Mouse (Mus musculus) right cerebral cortex, postnatal 36 days (tissue): Measurements from ENCODE around the gene Bptf.
"Not testable (repeated sequence)": the region's sequence is repeated elsewhere in the genome, so short reads cannot be mapped to it uniquely, and the experiment has no call there.

ENCODE experiments used
- DNase-seq, 2 experiments: peaks; one replicate each; pipeline ENCODE4 v3.0.0; 2022; ENCODE audit warnings: low spot score in 2 of 2, mixed read lengths in 1 of 2

Bptf gene

DNA sequence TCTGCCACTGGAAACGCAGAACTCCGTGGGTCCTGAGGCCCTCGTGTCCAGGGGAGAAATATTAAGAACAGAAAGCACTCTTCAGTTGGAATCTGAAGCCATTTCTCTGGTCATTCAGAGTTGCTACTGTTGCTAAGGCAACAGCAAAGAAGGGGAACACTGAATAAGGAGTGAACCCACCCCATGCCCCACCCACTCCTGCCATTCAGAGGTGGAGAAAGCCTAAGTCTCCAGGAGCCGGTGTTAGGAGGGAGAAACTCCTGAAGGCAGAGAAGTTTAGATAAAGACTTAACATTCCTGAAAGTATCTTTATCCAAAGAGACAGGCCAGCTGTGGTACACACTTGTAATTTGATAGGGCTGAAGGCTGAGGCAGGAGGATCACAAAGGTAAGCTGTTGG, 112.6 kb downstream of the Bptf start:
- DNase-seq, result no peak

GRCm38 (mm10) chr11:107018606-107019005, 113.3 kb downstream of the Bptf start:
- no peak for DNase-seq

DNA sequence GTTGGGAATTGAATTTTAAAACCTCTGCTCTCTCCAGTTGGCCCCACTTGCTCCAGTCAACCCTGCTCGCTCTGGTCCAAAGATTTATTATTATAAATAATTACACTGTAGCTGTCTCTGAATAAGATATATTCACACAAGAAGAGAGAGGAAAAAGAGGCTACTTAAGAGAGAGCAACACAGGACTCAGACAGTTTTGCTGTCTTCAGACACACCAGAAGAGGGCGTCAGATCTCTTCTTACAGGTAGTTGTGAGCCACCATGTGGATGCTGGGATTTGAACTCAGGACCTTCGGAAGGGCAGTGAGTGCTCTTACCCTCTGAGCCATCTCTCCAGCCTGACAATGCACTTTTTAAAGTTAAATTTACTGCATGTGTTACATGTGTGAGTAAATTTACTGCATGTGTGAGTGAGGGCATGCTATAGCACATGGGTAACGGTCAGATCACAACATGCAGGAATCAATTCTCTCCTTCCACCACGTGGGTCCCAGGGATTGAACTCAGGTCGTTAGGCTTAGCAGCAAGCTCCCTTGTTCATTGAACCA, 114.5 kb downstream of the Bptf start:
- no peak for DNase-seq

DNA sequence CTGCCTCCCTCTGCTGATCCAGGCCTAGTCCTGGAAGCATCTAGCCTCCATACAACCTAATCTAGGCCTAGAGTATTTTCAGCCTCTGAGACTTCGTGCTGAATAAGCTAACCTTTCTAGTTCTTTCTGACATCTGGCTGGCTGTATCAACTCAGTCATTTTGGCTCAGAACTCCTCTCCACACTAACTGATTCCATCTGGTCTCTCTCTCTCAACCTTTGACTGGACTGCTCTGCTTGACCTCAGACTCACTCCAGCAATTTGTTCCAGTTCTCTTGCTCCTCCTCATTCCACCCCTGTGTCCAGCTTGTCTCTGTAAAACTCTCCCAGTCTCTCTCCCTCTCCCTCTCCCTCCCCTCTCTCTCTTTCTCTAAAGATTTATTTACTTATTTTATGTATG, 115.0 kb downstream of the Bptf start:
- DNase-seq, result no peak

GRCm38 (mm10) chr11:107015535-107016187, 116.3 kb downstream of the Bptf start:
- not testable (repeated sequence) for DNase-seq

GRCm38 (mm10) chr11:107014597-107015309, 117.2 kb downstream of the Bptf start:
- DNase-seq, result no peak

DNA sequence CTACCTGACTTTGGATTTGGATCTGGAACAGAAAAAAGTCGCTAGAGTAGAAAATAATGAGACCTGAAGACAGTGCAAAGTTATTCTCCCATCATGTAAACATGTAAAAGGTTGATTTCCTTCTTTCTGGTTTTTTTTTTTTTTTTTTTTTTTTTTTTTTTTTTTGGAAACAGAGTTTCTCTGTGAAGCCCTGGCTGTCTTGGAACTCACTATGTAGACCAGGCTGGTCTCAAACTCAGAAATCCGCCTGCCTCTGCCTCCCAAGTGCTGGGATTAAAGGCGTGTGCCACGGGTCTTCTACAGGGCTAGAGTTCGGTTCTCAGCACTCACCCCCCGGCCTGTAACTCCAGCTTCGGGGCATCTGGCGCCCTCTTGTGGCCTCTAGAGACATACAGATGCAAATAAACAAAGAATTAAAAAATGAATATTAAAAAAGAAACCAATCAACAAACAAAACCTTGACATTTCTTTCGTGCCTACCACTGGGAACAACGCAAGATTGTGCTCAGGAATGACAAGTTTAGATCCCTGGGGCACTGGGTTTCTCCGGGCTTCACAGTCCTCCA, 117.8 kb downstream of the Bptf start:
- DNase-seq, result no peak

- DNase-seq, result peak; percentile 97
These were observed 119.5 kb downstream of the Bptf start for GRCm38 (mm10) chr11:107012324-107013017.

- no peak for DNase-seq
These were observed 120.1 kb downstream of the Bptf start for GRCm38 (mm10) chr11:107011669-107012323.

DNA sequence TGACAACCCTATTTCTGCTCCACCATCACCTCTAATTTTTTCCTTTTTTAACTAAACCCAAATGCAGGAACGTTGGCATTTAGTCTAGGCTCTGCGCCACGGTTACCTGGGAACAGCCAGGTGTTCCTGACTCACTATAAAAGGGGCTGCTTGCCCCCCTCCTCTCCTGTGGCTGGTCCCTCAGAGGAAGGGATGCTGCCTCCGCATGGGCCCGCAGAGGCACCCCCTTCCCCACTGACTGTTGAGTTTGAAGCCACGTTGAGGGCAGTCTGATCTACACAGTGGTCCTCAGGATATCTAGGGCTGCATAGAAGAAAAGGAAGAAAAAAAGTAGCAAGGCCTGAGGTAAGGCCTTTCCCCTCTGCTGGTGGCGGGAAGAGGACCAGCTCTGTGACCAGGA, 120.8 kb downstream of the Bptf start:
- no peak for DNase-seq

DNA sequence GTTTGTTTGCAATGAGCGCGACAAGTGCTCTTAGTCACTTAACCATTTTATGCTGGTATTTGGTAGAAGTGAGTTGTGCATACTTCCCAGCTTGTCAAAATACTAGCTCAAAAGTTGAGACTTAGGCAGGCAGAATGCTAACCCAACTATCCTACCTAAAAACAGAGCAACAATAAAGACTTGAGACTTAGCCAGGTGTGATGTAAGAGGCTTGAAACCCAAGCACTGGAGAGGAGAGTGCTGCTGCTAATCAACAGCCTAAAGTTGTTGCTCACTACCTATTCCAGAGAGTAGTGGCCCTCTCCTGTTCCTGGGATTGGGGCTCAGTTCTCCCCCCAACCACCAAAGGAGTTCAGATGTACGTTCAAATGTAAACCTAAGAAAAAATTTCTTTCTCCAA, 121.5 kb downstream of the Bptf start:
- no peak for DNase-seq

GRCm38 (mm10) chr11:107005538-107005937, 126.4 kb downstream of the Bptf start:
- no peak for DNase-seq

- no peak for DNase-seq
These were observed 129.9 kb downstream of the Bptf start for GRCm38 (mm10) chr11:107001760-107002675.

DNA sequence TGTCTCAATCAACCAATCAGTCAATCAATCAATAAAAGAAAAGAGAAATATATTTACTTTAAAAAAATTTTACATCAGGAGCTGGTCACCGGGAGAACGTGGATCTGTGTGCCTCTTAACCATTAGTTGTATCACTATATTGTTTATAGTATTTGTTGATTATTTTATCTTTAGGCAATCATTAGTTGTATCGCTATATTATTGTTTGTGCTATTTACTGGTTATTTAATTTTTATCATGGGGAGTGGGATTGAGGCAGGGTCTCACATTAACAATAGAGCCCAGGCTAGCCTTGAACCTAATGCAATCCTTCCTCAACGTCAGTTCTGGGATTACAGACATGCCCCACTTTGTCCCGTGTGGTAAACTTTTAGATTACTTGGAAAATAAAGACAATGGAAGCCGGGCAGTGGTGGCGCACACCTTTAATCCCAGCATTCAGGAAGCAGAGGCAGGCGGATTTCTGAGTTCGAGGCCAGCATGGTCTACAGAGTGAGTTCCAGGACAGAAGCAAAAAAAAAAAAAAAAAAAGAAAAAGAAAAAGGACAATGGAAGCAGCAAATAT, 131.9 kb downstream of the Bptf start:
- DNase-seq, result no peak

DNA sequence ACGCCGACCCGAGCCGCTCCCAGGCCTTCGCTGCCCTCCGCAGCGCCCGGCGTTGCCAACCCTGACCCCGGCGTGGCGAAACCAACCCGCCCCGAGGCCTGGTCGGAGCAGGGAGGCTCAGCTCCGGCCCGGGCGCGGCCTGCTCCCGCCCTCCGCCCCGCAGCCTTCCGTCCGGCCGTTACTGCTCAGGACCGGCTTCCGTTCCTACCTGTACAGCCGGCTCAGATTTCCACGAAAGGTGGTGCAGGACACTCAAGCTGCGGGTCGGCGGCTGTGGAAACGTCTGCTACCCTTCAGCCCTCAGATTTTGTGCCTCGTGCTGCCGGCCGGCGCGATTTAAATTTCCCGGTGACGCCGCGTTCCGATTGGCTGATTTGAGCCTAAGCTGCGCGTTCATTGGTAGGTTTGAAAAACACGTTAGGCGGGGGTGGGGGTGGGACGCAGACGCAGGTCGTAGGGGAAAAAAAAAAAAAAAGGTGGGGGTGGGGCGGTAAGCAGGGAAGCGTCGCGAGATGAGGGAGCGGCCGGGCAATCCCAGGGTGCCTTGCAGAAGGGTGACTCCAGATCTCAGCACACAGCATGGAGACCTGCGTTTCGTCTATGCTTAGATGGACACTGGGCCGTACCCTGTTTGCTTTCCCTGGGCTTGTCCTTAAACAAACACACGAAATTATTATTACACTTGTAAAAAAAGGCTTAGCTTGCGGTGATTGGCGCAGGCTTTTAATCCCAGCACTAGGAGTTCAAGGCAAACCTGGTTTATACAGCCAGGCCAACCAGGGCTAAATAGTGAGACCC, 132.6 kb downstream of the Bptf start, which contains the start of gene Kpna2:
Gene Kpna2 (minus strand): TSS at position 391 of the 798 bp plus-strand sequence.
- peak; percentile 80 to 87 for DNase-seq

DNA sequence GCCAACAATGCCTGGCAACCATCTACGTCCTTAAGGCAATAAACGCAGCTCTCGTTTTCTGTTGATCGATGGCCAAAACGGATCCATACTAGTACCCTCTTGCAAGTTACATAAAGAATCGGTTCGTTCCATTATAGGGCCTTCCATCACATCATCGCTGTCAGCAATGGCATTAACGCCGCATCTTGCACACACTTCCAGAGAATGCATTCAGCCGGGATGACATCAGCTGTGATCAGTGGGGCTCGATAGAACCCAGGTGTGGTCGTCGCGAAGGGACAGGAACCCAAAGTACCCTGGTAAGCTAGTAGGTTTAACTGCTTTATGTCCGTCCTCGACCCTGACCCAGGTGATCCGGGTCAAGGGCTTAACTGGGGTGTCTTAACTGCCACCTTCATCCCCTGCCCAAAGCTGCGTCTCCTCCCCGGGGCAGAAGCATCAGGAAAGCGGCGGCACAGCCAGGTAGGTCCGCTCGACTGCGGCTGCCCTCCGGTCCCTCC, 133.2 kb downstream of the Bptf start:
- peak; percentile 9 to 16 for DNase-seq

DNA sequence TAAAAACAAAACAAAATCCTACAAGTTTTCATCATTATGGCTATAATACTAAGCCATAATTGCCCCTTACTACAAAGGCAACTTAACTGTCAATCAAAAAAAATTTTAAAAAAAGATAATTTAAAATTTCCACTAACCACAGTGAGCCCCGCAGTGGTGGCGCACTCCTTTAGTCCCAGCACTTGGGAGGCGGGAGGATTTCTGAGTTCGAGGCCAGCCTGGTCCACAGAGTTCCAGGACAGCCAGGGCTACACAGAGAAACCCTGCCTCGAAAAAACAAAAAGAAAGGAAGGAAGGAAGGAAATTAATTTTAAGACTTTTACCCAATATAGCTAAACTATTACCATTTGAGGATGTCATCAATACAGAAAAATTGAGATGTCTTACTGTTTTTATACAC, 134.0 kb downstream of the Bptf start:
- no peak for DNase-seq

DNA sequence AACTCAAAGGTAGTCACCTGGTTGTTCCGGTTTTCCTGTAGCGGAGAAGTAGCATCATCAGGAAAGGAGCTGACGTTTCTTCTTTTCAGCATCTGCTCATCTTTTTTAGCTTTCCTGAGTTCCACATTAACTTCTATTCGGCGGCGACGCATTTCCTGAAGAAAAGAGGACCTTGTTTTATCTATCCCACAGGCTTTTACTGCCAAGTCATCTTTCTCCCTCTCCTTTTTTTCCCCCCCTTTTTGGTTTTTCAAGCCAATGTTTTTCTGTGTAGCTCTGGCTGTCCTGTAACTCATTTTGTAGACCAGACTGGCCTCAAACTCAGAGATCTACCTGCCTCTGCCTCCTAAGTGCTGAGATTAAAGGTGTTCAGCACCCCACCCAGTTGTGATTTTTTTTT, 135.4 kb downstream of the Bptf start:
- DNase-seq, result not testable (repeated sequence)
